29 mouse cellular contexts compared by ENCODE assay signal in the genomic region with DNA sequence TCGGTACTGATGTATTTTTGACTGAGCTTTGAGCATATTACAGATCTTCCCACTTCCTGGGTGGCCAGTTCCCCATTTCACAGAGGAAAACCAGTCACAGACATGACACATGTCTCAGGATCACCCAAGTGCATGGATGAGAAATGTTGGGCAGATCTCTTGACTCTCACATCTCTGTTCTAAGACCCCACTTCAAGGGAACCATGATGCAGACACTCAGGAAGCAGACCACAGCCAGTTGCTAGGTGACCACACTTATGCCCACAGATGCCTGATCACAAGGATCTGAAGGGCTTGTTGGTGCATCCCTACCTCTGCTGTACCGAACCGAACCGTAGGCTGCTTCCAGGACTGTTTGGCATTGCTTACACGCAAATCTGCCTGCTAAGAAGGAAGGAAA. TPM values are rescaled to one million over a fixed set of nuclear protein-coding genes. Genes with fewer than 3 reads are reported as not detected.
DNase-seq lines count a peak whose midpoint lies in the region; TF ChIP-seq lines count a peak whose summit lies in the region.
"Had no signal": no experiment of that assay in that cellular context is flagged by ENCODE, and none has a peak within 500 bp of the region (broad histone marks: within the 10 kb centered on the region; RNA-seq: fewer than 3 reads in every experiment).

No protein-coding gene starts in this region.

- DNase-seq in spleen, adult 2 months (ENCODE audit: low read depth in 1 of 2, low spot score in 2 of 2): no peak
- no peak for DNase-seq in spleen, adult 12 weeks (ENCODE audit: low spot score)
- DNase-seq in cerebellum, postnatal 36 days: no peak
- DNase-seq in adrenal gland, postnatal 10 days: no peak
- DNase-seq in Muller cell, postnatal 12 days (ENCODE audit: inconsistent ontology term): no peak
- DNase-seq: adrenal gland, postnatal 14 days; cerebellum, adult 18-20 months; cerebellum, adult 9-11 months; cerebellum, postnatal 25 days; embryo, embryonic 11 days; gastrocnemius, postnatal 25 days; heart, adult 2 months; heart, postnatal 14 days; heart, postnatal 4 days; kidney, adult 11 months had no signal

- peaks cover 29% of the 10 kb centered on the region; the same call in 1 of the 2 replicates for H3K4me1 ChIP-seq in spleen, adult 2 months (ENCODE audit: control insufficient read depth, insufficient read depth, insufficient read length)
- H3K4me1 ChIP-seq in bone marrow macrophage, adult 2 months (ENCODE audit: control insufficient read depth, insufficient read depth, low read length): peaks cover 51% of the 10 kb centered on the region
- H3K4me1 ChIP-seq: embryonic facial prominence, embryonic 10.5 days; embryonic facial prominence, embryonic 13.5 days; forebrain, embryonic 12.5 days; forebrain, embryonic 15.5 days; heart, embryonic 10.5 days; heart, embryonic 13.5 days; hindbrain, embryonic 15.5 days; intestine, embryonic 15.5 days had no signal

- H3K36me3 ChIP-seq in spleen, adult 2 months (ENCODE audit: control insufficient read depth, insufficient read depth, low read length): 0 out of 2 replicates have a peak, but pooled peaks cover 2% of the 10 kb centered on the region
- no peaks in the 10 kb centered on the region for H3K36me3 ChIP-seq in macrophage (ENCODE audit: inconsistent target)
- H3K36me3 ChIP-seq: embryonic facial prominence, embryonic 10.5 days; embryonic facial prominence, embryonic 13.5 days; forebrain, embryonic 12.5 days; forebrain, embryonic 15.5 days; heart, embryonic 10.5 days; heart, embryonic 13.5 days; hindbrain, embryonic 15.5 days; intestine, embryonic 15.5 days had no signal

- H3K27me3 ChIP-seq in spleen, adult 2 months (ENCODE audit: control insufficient read depth, insufficient read depth, low read length): no peaks in the 10 kb centered on the region
- H3K27me3 ChIP-seq: embryonic facial prominence, embryonic 13.5 days; forebrain, embryonic 15.5 days; hindbrain, embryonic 15.5 days; intestine, embryonic 15.5 days had no signal

- no peak overlapping the region for H3K4me3 ChIP-seq in spleen, adult 2 months (ENCODE audit: extremely low read depth, insufficient read depth, insufficient read length)
- no peak overlapping the region for H3K4me3 ChIP-seq in bone marrow macrophage, adult 2 months (ENCODE audit: insufficient read depth, low read length)
- no peak overlapping the region for H3K4me3 ChIP-seq in macrophage (ENCODE audit: inconsistent target)
- H3K4me3 ChIP-seq: embryonic facial prominence, embryonic 10.5 days; embryonic facial prominence, embryonic 13.5 days; erythroblast, embryonic 14.5 days; forebrain, embryonic 12.5 days; forebrain, embryonic 15.5 days; heart, adult 2 months; heart, embryonic 10.5 days; heart, embryonic 13.5 days; hindbrain, embryonic 15.5 days; intestine, embryonic 15.5 days had no signal

- H3K27ac ChIP-seq in spleen, adult 2 months (ENCODE audit: insufficient read depth, low read length): peak overlapping the region; percentile 21; the same call in 1 of the 2 replicates
- peak overlapping the region; percentile 90 for H3K27ac ChIP-seq in bone marrow macrophage, adult 2 months (ENCODE audit: insufficient read depth, low read depth, low read length)
- peak overlapping the region; percentile 85 for H3K27ac ChIP-seq in macrophage
- H3K27ac ChIP-seq: embryonic facial prominence, embryonic 10.5 days; embryonic facial prominence, embryonic 13.5 days; forebrain, embryonic 12.5 days; forebrain, embryonic 15.5 days; heart, adult 2 months; heart, embryonic 10.5 days; heart, embryonic 13.5 days; hindbrain, embryonic 15.5 days; intestine, embryonic 15.5 days had no signal

- 31% methylated on average over 5 of the region's 5 CpGs for WGBS in spleen, adult 2 months
- 21% methylated on average over 4 of the region's 5 CpGs for WGBS in macrophage (ENCODE audit: missing documents)

- no peak for TF ChIP-seq CTCF in spleen, adult 2 months (IDR thresholded peaks at IDR 0.05; ENCODE audit: extremely low read depth, insufficient read depth, insufficient read length, insufficient replicate concordance)
- no peak for TF ChIP-seq CTCF in bone marrow macrophage, adult 2 months (IDR thresholded peaks at IDR 0.05; ENCODE audit: low read depth, low read length)

- TF ChIP-seq POLR2A in spleen, adult 2 months (IDR thresholded peaks at IDR 0.05; ENCODE audit: low read depth, low read length): no peak
- TF ChIP-seq POLR2A in bone marrow macrophage, adult 2 months (IDR thresholded peaks at IDR 0.05; ENCODE audit: borderline replicate concordance, low read depth, low read length): no peak

- peaks cover 8% of the 10 kb centered on the region; the same call in 1 of the 2 replicates for H3K79me2 ChIP-seq in macrophage (ENCODE audit: inconsistent target)

RNA-seq across cellular contexts. Expression of a gene that starts 20.7 kb away (rescaled TPM):
- polyA plus RNA-seq in spleen, adult 2 months (2012; rRNA removed): 6.8 and 7.6 TPM in 2 replicates
- polyA plus RNA-seq in bone marrow macrophage, adult 2 months (2012; ENCODE audit: insufficient read depth, insufficient read length, missing spikeins): 1.1 TPM in 1 of 2 replicates, not detected in the other
- 1 to 10 TPM in 10 of 26 experiments, under 1 TPM in 3, not detected in 13; 0.74 to 3.1 (median 1.2) TPM for total RNA-seq in macrophage (2018; cell fraction: chromatin; rRNA removed)
- total RNA-seq in macrophage (2018; cell fraction: cytosol; rRNA removed): 10 to 100 TPM in 8 of 26 experiments, 1 to 10 TPM in 18; 1.1 to 16.8 (median 5.2) TPM
- total RNA-seq in macrophage (2018; cell fraction: nucleus; rRNA removed): 10 to 100 TPM in 4 of 26 experiments, 1 to 10 TPM in 17, under 1 TPM in 2, not detected in 3; 0.75 to 12.7 (median 3.5) TPM
- polyA plus RNA-seq in macrophage (2018): 1.2 to 5.3 TPM (median 2.4 TPM) in 3 replicates
- under 1 TPM; 0.27 to 0.57 TPM for total RNA-seq in adrenal gland, postnatal 10 days (2021)
- total RNA-seq: gastrocnemius, adult 8-10 months; gastrocnemius, postnatal 25 days; heart, postnatal 4 days; MEL had no signal
- polyA plus RNA-seq: brain, embryonic 14.5 days; embryonic facial prominence, embryonic 10.5 days; erythroblast, embryonic 14.5 days; forebrain, embryonic 12.5 days; forebrain, embryonic 15.5 days; heart, embryonic 10.5 days; hindbrain, embryonic 15.5 days had no signal

RNA-seq across cellular contexts. Expression of a gene that starts 27.7 kb away (rescaled TPM):
- polyA plus RNA-seq in spleen, adult 2 months (2012; rRNA removed): 1.2 and 1.4 TPM in 2 replicates
- polyA plus RNA-seq in bone marrow macrophage, adult 2 months (2012; ENCODE audit: insufficient read depth, insufficient read length, missing spikeins): 2.7 and 3.3 TPM in 2 replicates
- 10 to 100 TPM in 8 of 26 experiments, 1 to 10 TPM in 16, under 1 TPM in 2; 0.58 to 21.9 (median 5.1) TPM for total RNA-seq in macrophage (2018; cell fraction: chromatin; rRNA removed)
- total RNA-seq in macrophage (2018; cell fraction: cytosol; rRNA removed): 1 to 10 TPM in 21 of 26 experiments, under 1 TPM in 5; 0.61 to 5.6 (median 3.6) TPM
- total RNA-seq in macrophage (2018; cell fraction: nucleus; rRNA removed): 10 to 100 TPM in 7 of 26 experiments, 1 to 10 TPM in 14, under 1 TPM in 3, not detected in 2; 0.64 to 16.7 (median 3.8) TPM
- polyA plus RNA-seq in macrophage (2018): 3.6 to 4.3 TPM (median 3.6 TPM) in 3 replicates
- 10 to 100 TPM in 1 of 2 experiments, 1 to 10 TPM in 1; 6.7 to 10.3 TPM for total RNA-seq in adrenal gland, postnatal 10 days (2021)

RNA-seq across cellular contexts. Expression of a gene that starts 52.9 kb away (rescaled TPM):
- polyA plus RNA-seq in spleen, adult 2 months (2012; rRNA removed): 2.3 TPM in 2 replicates
- 49.2 and 51.8 TPM in 2 replicates for polyA plus RNA-seq in bone marrow macrophage, adult 2 months (2012; ENCODE audit: insufficient read depth, insufficient read length, missing spikeins)
- total RNA-seq in macrophage (2018; cell fraction: chromatin; rRNA removed): 100 to 1,000 TPM; 107 to 236 (median 170) TPM
- total RNA-seq in macrophage (2018; cell fraction: cytosol; rRNA removed): 10 to 100 TPM; 37.8 to 63.8 (median 49.3) TPM
- 100 to 1,000 TPM in 13 of 26 experiments, 10 to 100 TPM in 13; 58.5 to 165 (median 99.2) TPM for total RNA-seq in macrophage (2018; cell fraction: nucleus; rRNA removed)
- polyA plus RNA-seq in macrophage (2018): 27.9 to 38.0 TPM (median 32.0 TPM) in 3 replicates
- 10 to 100 TPM; 73.1 to 75.0 TPM for total RNA-seq in adrenal gland, postnatal 10 days (2021)

Comparison
In these comparisons a context has a peak if more than half of its experiments do, and no peak if none do; other contexts are left out.
1. H3K27ac ChIP-seq: peak in every context shown above with its lines; median percentile 90 in bone marrow macrophage, adult 2 months; 85 in macrophage; 21 in spleen, adult 2 months.